In the genomic region with DNA sequence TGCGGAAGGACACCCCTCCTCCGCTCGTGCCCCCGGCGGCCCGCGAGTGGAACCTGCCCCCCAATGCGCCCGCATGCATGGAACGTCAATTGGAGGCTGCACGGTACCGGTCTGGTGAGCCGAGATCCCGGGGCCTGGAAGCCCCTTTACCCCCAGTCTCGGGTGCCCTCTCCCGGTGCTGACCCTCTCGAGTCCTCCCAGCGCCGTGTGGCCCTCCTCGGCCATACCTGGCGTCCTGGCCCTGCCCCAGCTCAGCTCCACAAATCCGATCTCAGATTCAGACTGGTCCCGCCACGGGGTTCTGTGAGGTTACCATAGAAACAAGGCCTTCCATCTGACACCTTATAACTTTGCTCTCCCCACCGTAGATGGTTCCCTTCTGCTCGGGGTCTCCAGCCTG, we compare ENCODE assay signal across 8 mouse cellular contexts. TPM values are rescaled to one million over a fixed set of nuclear protein-coding genes. Genes with fewer than 3 reads are reported as not detected.
DNase-seq lines count a peak whose midpoint lies in the region; ATAC-seq and TF ChIP-seq lines count a peak whose summit lies in the region.

No protein-coding gene starts in this region.

- H3K27ac ChIP-seq in heart, embryonic 12.5 days (ENCODE audit: poor library complexity, severe bottlenecking): peak overlapping the region; percentile 1; the same call in 1 of the 2 replicates
- peak overlapping the region; percentile 78 for H3K27ac ChIP-seq in ES-E14 (ENCODE audit: insufficient read depth, low read depth, low read length, poor library complexity, severe bottlenecking)
- no peak overlapping the region for H3K27ac ChIP-seq in embryonic fibroblast, embryonic 13.5 days (ENCODE audit: insufficient read depth, low read length)
- peak overlapping the region; percentile 27 for H3K27ac ChIP-seq in liver, adult 2 months (replicated peaks; ENCODE audit: insufficient read depth, low read depth, low read length)
- peak overlapping the region; percentile 66 for H3K27ac ChIP-seq in stomach, embryonic 15.5 days

- TF ChIP-seq CTCF in embryonic fibroblast, embryonic 13.5 days (IDR thresholded peaks at IDR 0.05; ENCODE audit: borderline replicate concordance, insufficient read depth, low read length): no peak
- no peak for TF ChIP-seq CTCF in liver, adult 2 months (IDR thresholded peaks at IDR 0.05; ENCODE audit: low read depth, low read length)

- peaks cover 47% of the 10 kb centered on the region for H3K36me3 ChIP-seq in heart, embryonic 12.5 days
- peaks cover 35% of the 10 kb centered on the region for H3K36me3 ChIP-seq in ES-E14 (ENCODE audit: control insufficient read depth, insufficient read depth, low read length, poor library complexity, severe bottlenecking)
- H3K36me3 ChIP-seq in liver, adult 2 months (ENCODE audit: control insufficient read depth, insufficient read depth, low read length): peaks cover 31% of the 10 kb centered on the region
- H3K36me3 ChIP-seq in stomach, embryonic 15.5 days: peaks cover 29% of the 10 kb centered on the region

- peak overlapping the region; percentile 83 for H3K9ac ChIP-seq in heart, embryonic 12.5 days
- peak overlapping the region; percentile 100 for H3K9ac ChIP-seq in ES-E14 (ENCODE audit: insufficient read depth, low read depth, low read length, poor library complexity, severe bottlenecking)
- H3K9ac ChIP-seq in liver, adult 2 months (ENCODE audit: low read depth, low read length): peak overlapping the region; percentile 83
- H3K9ac ChIP-seq in stomach, embryonic 15.5 days: peak overlapping the region; percentile 89

- ATAC-seq in heart, embryonic 12.5 days (ENCODE audit: insufficient number of reproducible peaks, low FRiP score): peak; percentile 65; the same call in 1 of the 2 replicates
- ATAC-seq in stomach, embryonic 15.5 days (ENCODE audit: insufficient read depth, low FRiP score, low read depth): peak; percentile 44

- no peak for DNase-seq in heart, postnatal 14 days
- DNase-seq in ES-E14 (ENCODE audit: low read depth, low spot score): no peak
- peak; percentile 23 for DNase-seq in liver, adult 2 months (ENCODE audit: extremely low read depth, low read depth, low spot score)
- DNase-seq in ovary, adult 18-20 months (ENCODE audit: low spot score): no peak
- DNase-seq in frontal cortex, postnatal 10 days (ENCODE audit: low spot score in 2 of 2): no peak

- H3K4me1 ChIP-seq in heart, embryonic 12.5 days (replicated peaks): peaks cover 21% of the 10 kb centered on the region
- H3K4me1 ChIP-seq in ES-E14 (ENCODE audit: control insufficient read depth in 2 of 2, insufficient read depth in 2 of 2, low read length in 2 of 2, poor library complexity in 1 of 2): peaks cover 0 to 6% of the 10 kb centered on the region in 2 experiments; a peak in 1 of 4 replicates
- no peaks in the 10 kb centered on the region; the same call in 1 of the 2 replicates for H3K4me1 ChIP-seq in embryonic fibroblast, embryonic 13.5 days (ENCODE audit: control insufficient read depth, insufficient read depth, low read length)
- peaks cover 14% of the 10 kb centered on the region for H3K4me1 ChIP-seq in liver, adult 2 months (ENCODE audit: control insufficient read depth, insufficient read depth, low read length)
- H3K4me1 ChIP-seq in stomach, embryonic 15.5 days: peaks cover 19% of the 10 kb centered on the region

- TF ChIP-seq POLR2A in embryonic fibroblast, embryonic 13.5 days (IDR thresholded peaks at IDR 0.05; ENCODE audit: low read depth, low read length): no peak
- no peak for TF ChIP-seq POLR2A in liver, adult 2 months (IDR thresholded peaks at IDR 0.05; ENCODE audit: extremely low read depth, insufficient read depth, low read length)

- H3K9me3 ChIP-seq in heart, embryonic 12.5 days (replicated peaks): no peaks in the 10 kb centered on the region
- no peaks in the 10 kb centered on the region for H3K9me3 ChIP-seq in ES-E14 (ENCODE audit: control insufficient read depth, insufficient read depth, low read depth, low read length)
- H3K9me3 ChIP-seq in stomach, embryonic 15.5 days: no peaks in the 10 kb centered on the region

- in situ Hi-C loops in ES-E14 (cut with MboI; ENCODE audit: low sequenced_read_pairs in 2 of 2, unreplicated experiment in 2 of 2): no loop called here

- intact Hi-C loops in heart, postnatal 14 days (cut with DNase I): loop anchor here (5.0 kb wide), 2 partner anchors 237 to 272 kb away; partner anchors contain the start of gene Ddx20

- H3K4me3 ChIP-seq in heart, embryonic 12.5 days: peak overlapping the region; percentile 78
- H3K4me3 ChIP-seq in ES-E14 (ENCODE audit: insufficient read depth in 1 of 2, low read depth in 1 of 2, low read length in 2 of 2, poor library complexity in 1 of 2, severe bottlenecking in 1 of 2): peak overlapping the region; percentile 95 to 99
- peak overlapping the region; percentile 76 for H3K4me3 ChIP-seq in embryonic fibroblast, embryonic 13.5 days (ENCODE audit: insufficient read depth, low read length)
- peak overlapping the region; percentile 84 for H3K4me3 ChIP-seq in liver, adult 2 months (ENCODE audit: insufficient read depth, low read depth, low read length)
- H3K4me3 ChIP-seq in stomach, embryonic 15.5 days (replicated peaks): peak overlapping the region; percentile 96

- H3K79me2 ChIP-seq in liver, adult 2 months (ENCODE audit: control insufficient read depth, insufficient read depth, low read length): peaks cover 20% of the 10 kb centered on the region; the same call in 1 of the 2 replicates

- H3K4me2 ChIP-seq in heart, embryonic 12.5 days: peak overlapping the region; percentile 85
- H3K4me2 ChIP-seq in stomach, embryonic 15.5 days: peak overlapping the region; percentile 72

- WGBS in heart, embryonic 12.5 days: 0% methylated on average over 26 of the region's 26 CpGs
- WGBS in liver, adult 2 months: under 1% methylated on average over 26 of the region's 26 CpGs
- under 1% methylated on average over 26 of the region's 26 CpGs for WGBS in stomach, embryonic 15.5 days

- H3K27me3 ChIP-seq in heart, embryonic 12.5 days (replicated peaks): no peaks in the 10 kb centered on the region
- H3K27me3 ChIP-seq in liver, adult 2 months (ENCODE audit: control insufficient read depth, insufficient read depth, low read length): no peaks in the 10 kb centered on the region
- no peaks in the 10 kb centered on the region for H3K27me3 ChIP-seq in stomach, embryonic 15.5 days (replicated peaks)

TF ChIP-seq in ES-E14, 5 proteins besides CTCF, POLR2A, EP300 and RAD21:
- no peak for TF ChIP-seq ZC3H11A (IDR thresholded peaks at IDR 0.05; ENCODE audit: borderline replicate concordance, low read depth, low read length)
- TF ChIP-seq HCFC1 (IDR thresholded peaks at IDR 0.05; ENCODE audit: borderline replicate concordance, insufficient read depth, low read length): 0 out of 2 replicates have a peak, but pooled peaks have one; percentile 3

RNA-seq across cellular contexts. Expression of gene Atp5f1, which starts 0.3 kb away (rescaled TPM):
- polyA plus RNA-seq in heart, embryonic 12.5 days (2016; fragmentation: Nextera tagmentation; extraction: Ambion mirVana): 745 and 746 TPM in 2 replicates
- total RNA-seq in heart, postnatal 14 days (2021): 1,000 to 10,000 TPM; 1,017 to 1,034 TPM
- 203 and 300 TPM in 2 replicates for total RNA-seq in ES-E14 (2012; rRNA removed)
- polyA plus RNA-seq in embryonic fibroblast, embryonic 13.5 days (2011; ENCODE audit: insufficient read length, low read depth, missing spikeins): 415 and 483 TPM in 2 replicates
- 445 and 641 TPM in 2 replicates for total RNA-seq in liver, adult 2 months (2014; rRNA removed)
- polyA plus RNA-seq in liver, adult 2 months (2012; rRNA removed): 237 and 247 TPM in 2 replicates
- 479 and 520 TPM in 2 replicates for polyA plus RNA-seq in stomach, embryonic 15.5 days (2015; fragmentation: Nextera tagmentation; extraction: Ambion mirVana)

RNA-seq across cellular contexts. Expression of gene Wdr77, which starts 0.4 kb away (rescaled TPM):
- polyA plus RNA-seq in heart, embryonic 12.5 days (2016; fragmentation: Nextera tagmentation; extraction: Ambion mirVana): 89.4 and 89.9 TPM in 2 replicates
- 10 to 100 TPM; 38.9 to 47.3 TPM for total RNA-seq in heart, postnatal 14 days (2021)
- 142 and 148 TPM in 2 replicates for total RNA-seq in ES-E14 (2012; rRNA removed)
- polyA plus RNA-seq in embryonic fibroblast, embryonic 13.5 days (2011; ENCODE audit: insufficient read length, low read depth, missing spikeins): 60.4 and 63.9 TPM in 2 replicates
- 7.7 and 10.6 TPM in 2 replicates for total RNA-seq in liver, adult 2 months (2014; rRNA removed)
- 24.1 and 30.1 TPM in 2 replicates for polyA plus RNA-seq in liver, adult 2 months (2012; rRNA removed)
- 118 and 125 TPM in 2 replicates for polyA plus RNA-seq in stomach, embryonic 15.5 days (2015; fragmentation: Nextera tagmentation; extraction: Ambion mirVana)

RNA-seq across cellular contexts. Expression of gene Ovgp1, which starts 13.9 kb away (rescaled TPM):
- 1.9 TPM in 2 replicates for polyA plus RNA-seq in heart, embryonic 12.5 days (2016; fragmentation: Nextera tagmentation; extraction: Ambion mirVana)
- total RNA-seq in heart, postnatal 14 days (2021): under 1 TPM; 0.38 to 0.56 TPM
- 3.0 and 5.0 TPM in 2 replicates for total RNA-seq in ES-E14 (2012; rRNA removed)
- polyA plus RNA-seq in embryonic fibroblast, embryonic 13.5 days (2011; ENCODE audit: insufficient read length, low read depth, missing spikeins): 0.76 and 1.8 TPM in 2 replicates
- total RNA-seq in liver, adult 2 months (2014; rRNA removed): 0.37 and 0.67 TPM in 2 replicates
- 0.21 and 0.34 TPM in 2 replicates for polyA plus RNA-seq in liver, adult 2 months (2012; rRNA removed)
- polyA plus RNA-seq in stomach, embryonic 15.5 days (2015; fragmentation: Nextera tagmentation; extraction: Ambion mirVana): 0.86 and 1.2 TPM in 2 replicates

RNA-seq across cellular contexts. Expression of gene I830077J02Rik, which starts 27.1 kb away (rescaled TPM):
- polyA plus RNA-seq in heart, embryonic 12.5 days (2016; fragmentation: Nextera tagmentation; extraction: Ambion mirVana): 2.1 and 2.9 TPM in 2 replicates
- total RNA-seq in heart, postnatal 14 days (2021): under 1 TPM; 0.81 to 0.88 TPM
- total RNA-seq in ES-E14 (2012; rRNA removed): 0.48 and 0.54 TPM in 2 replicates
- not detected in 2 replicates for polyA plus RNA-seq in embryonic fibroblast, embryonic 13.5 days (2011; ENCODE audit: insufficient read length, low read depth, missing spikeins)
- 0.40 and 0.55 TPM in 2 replicates for total RNA-seq in liver, adult 2 months (2014; rRNA removed)
- polyA plus RNA-seq in liver, adult 2 months (2012; rRNA removed): 0.39 and 0.54 TPM in 2 replicates
- 1.4 and 2.1 TPM in 2 replicates for polyA plus RNA-seq in stomach, embryonic 15.5 days (2015; fragmentation: Nextera tagmentation; extraction: Ambion mirVana)

RNA-seq across cellular contexts. Expression of gene Pifo, which starts 54.9 kb away (rescaled TPM):
- not detected in 2 replicates for polyA plus RNA-seq in heart, embryonic 12.5 days (2016; fragmentation: Nextera tagmentation; extraction: Ambion mirVana)
- total RNA-seq in heart, postnatal 14 days (2021): under 1 TPM in 1 of 2 experiments, not detected in 1; 0.31 TPM
- total RNA-seq in ES-E14 (2012; rRNA removed): 0.80 TPM in 1 of 2 replicates, not detected in the other
- polyA plus RNA-seq in embryonic fibroblast, embryonic 13.5 days (2011; ENCODE audit: insufficient read length, low read depth, missing spikeins): not detected in 2 replicates
- total RNA-seq in liver, adult 2 months (2014; rRNA removed): not detected in 2 replicates
- not detected in 2 replicates for polyA plus RNA-seq in liver, adult 2 months (2012; rRNA removed)
- 0.19 TPM in 1 of 2 replicates, not detected in the other for polyA plus RNA-seq in stomach, embryonic 15.5 days (2015; fragmentation: Nextera tagmentation; extraction: Ambion mirVana)
